Mouse (Mus musculus) heart, postnatal 0 days (tissue): Measurements from ENCODE around the gene Map7d2. TPM values are rescaled to one million over a fixed set of nuclear protein-coding genes. Genes with fewer than 3 reads are reported as not detected.
A peak's percentile ranks its signal among the peaks of the same experiment; 100 is the strongest.
"Not testable (repeated sequence)": the region's sequence is repeated elsewhere in the genome, so short reads cannot be mapped to it uniquely, and the experiment has no call there.

Source experiments
- ATAC-seq: fragments of 200-750 bp; cut with Nextera tagmentation; 2 replicates; pipeline ENCODE4 v1.8.0; 2017; ENCODE audit warnings: low read depth, moderate number of reproducible peaks, moderate library complexity; ENCODE audit not compliant: insufficient read depth
- DNase-seq: peaks from one replicate; pipeline ENCODE4 v3.0.0-alpha.2; 2016; ENCODE audit warnings: low spot score
- H3K27ac ChIP-seq: fragments of 300-500 bp; sonication (generic); 2 replicates; pipeline ENCODE4 v1.5.1; 2014; ENCODE audit warnings: low read depth, mild to moderate bottlenecking
- H3K27me3 ChIP-seq: fragments of 300-500 bp; sonication (generic); 2 replicates; pipeline ENCODE4 v1.6.1; 2014; ENCODE audit warnings: low read length, mixed read lengths; ENCODE audit not compliant: control insufficient read depth, insufficient read depth
- H3K36me3 ChIP-seq: fragments of 300-500 bp; sonication (generic); replicated peaks from 2 replicates; pipeline ENCODE4 v1.6.1; 2014; ENCODE audit warnings: low read length, mixed read lengths; ENCODE audit not compliant: control insufficient read depth, insufficient read depth
- H3K4me1 ChIP-seq: fragments of 300-500 bp; sonication (generic); 2 replicates; pipeline ENCODE4 v1.6.1; 2014; ENCODE audit warnings: antibody characterized with exemption; ENCODE audit not compliant: control insufficient read depth, insufficient read depth
- H3K4me2 ChIP-seq: fragments of 300-500 bp; sonication (generic); 2 replicates; pipeline ENCODE4 v1.6.1; 2014; ENCODE audit warnings: low read depth, mild to moderate bottlenecking, low read length, moderate library complexity
- H3K4me3 ChIP-seq: fragments of 300-500 bp; sonication (generic); 2 replicates; pipeline ENCODE4 v1.5.1; 2014; ENCODE audit warnings: low read depth, low read length
- H3K9ac ChIP-seq: fragments of 300-500 bp; sonication (generic); replicated peaks from 2 replicates; pipeline ENCODE4 v1.6.1; 2014; ENCODE audit warnings: low read depth, low read length, mixed read lengths
- H3K9me3 ChIP-seq: fragments of 300-500 bp; sonication (generic); replicated peaks from 2 replicates; pipeline ENCODE4 v1.6.1; 2016; ENCODE audit warnings: low read length; ENCODE audit not compliant: control insufficient read depth
- CTCF ChIP-seq: IDR thresholded peaks from 2 replicates; pipeline ENCODE4 v1.5.1; 2016; ENCODE audit warnings: antibody characterized with exemption, control low read depth, low read depth
- EP300 ChIP-seq: IDR thresholded peaks from 2 replicates; pipeline ENCODE4 v1.6.1; 2016; ENCODE audit warnings: antibody characterized with exemption, low read depth
- WGBS: fragments of 180-500 bp; shearing (Covaris S2); extraction: QIAGEN DNeasy Blood & Tissue Kit; methylation state at CpG from one replicate; pipeline ENCODE4 v1.1.7; 2014; 5-methylcytosine and 5-hydroxymethylcytosine counted together
- polyA plus RNA-seq: library from polyadenylated mRNA; unstranded; fragments of >200 nt; fragmentation: Nextera tagmentation; extraction: Ambion mirVana; gene quantifications from 2 replicates; pipeline ENCODE4 v1.2.1, GENCODE M21; 2015
- total RNA-seq: library from RNA; depleted of rRNA; stranded (reverse); fragments of >200 nt; gene quantifications from 2 replicates; pipeline ENCODE4 v1.2.3, GENCODE M21; 2014; ENCODE audit warnings: low replicate concordance

Map7d2 gene
- total and polyA plus RNA-seq, 2 experiments from 2014 or later: 0.04 to 0.53 TPM

DNA sequence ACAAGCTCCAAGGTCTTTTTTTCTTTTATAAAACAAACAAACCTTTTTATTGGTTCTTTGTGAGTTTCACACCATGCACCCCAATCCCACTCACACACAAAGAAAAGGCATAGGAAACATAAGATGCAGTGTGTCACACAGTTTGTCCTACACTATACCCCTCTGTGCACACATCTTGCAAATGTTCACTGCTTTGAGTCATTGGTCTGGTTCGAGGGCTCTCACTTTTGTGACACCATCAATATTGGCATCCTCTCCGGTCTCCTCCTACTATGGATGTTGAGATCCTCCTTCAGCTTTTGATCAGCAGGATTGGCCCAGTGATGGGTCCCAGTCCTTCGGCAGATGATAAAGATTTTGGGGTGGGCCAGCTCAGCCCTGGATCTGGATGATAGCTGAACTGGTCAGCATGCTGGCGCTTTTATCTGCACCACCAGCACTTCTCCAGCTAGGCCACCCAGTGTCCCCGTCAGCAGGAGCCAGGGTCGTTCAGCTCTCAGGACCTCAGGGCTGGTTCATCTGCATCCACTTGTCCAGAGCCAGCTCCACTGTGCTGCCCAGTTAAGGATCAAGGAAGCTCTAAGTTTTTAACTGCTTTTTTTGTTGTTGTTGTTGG lies 23.9 kb upstream of the Map7d2 start:
- ATAC-seq (no peak), DNase-seq (no peak)
- Histone ChIP-seq H3K36me3 (no peaks in the 10 kb centered on the region), H3K27ac (no peak overlapping the region), H3K4me2 (no peak overlapping the region), H3K9me3 (no peaks in the 10 kb centered on the region), H3K9ac (no peak overlapping the region), H3K27me3 (no peaks in the 10 kb centered on the region), H3K4me3 (no peak overlapping the region), H3K4me1 (no peaks in the 10 kb centered on the region)
- 62% methylated on average over 6 of the region's 6 CpGs for WGBS
- no peak for TF ChIP-seq CTCF
- no peak for TF ChIP-seq EP300

DNA sequence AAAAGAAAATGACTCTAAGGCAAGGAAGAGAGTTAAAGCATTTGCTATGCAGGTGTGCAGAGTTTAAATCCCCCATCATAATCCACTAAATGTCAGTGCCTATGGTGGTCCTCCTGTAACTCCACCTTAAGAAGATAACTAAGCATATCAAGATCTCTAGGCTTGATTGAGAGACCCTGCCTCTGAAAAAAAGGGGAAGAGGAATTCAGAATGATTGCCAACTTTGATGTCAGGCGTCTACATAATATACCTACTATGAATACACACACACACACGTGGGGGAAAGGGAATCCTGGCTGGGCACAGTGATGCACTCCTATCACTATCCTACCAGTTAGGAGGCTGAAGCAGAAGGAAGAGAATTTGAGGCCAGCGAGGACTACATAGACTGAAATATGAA lies 23.1 kb upstream of the Map7d2 start:
- Histone ChIP-seq H3K36me3 (no peaks in the 10 kb centered on the region), H3K9me3 (no peaks in the 10 kb centered on the region), H3K9ac (no peak overlapping the region), H3K27me3 (no peaks in the 10 kb centered on the region), H3K4me1 (no peaks in the 10 kb centered on the region), H3K4me3 (no peak overlapping the region), H3K27ac (no peak overlapping the region), H3K4me2 (no peak overlapping the region)
- DNase-seq (no peak), ATAC-seq (no peak)
- WGBS: 63% methylated on average over 3 of the region's 3 CpGs
- TF ChIP-seq EP300 (no peak), CTCF (no peak)

DNA sequence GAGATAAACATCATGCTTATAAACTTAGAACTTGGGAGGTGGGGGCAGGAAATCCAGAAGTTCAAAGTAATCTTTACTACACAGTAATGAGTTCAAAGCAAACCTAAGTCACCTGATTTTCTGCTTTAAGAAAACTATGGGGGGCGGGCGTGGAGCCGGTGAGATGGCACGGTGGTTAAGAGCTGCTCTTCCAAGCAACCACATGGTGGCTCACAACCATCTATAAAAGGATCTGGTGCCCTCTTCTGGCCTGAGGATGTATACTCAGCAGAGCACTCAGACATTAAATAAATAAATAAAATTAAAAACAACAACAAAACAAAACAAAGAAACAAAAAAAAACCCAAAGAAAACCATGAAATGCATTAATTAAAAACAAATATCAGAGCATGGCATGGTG lies 5.1 kb upstream of the Map7d2 start:
- H3K27me3 ChIP-seq: peaks cover 4% of the 10 kb centered on the region
- DNase-seq (peak; percentile 11), ATAC-seq (0 out of 2 replicates have a peak, but pooled peaks have one; percentile 47)
- no peak overlapping the region for H3K9ac ChIP-seq
- no peaks in the 10 kb centered on the region for H3K9me3 ChIP-seq
- TF ChIP-seq CTCF (peak; percentile 48), EP300 (no peak)
- H3K36me3 ChIP-seq: no peaks in the 10 kb centered on the region
- no peak overlapping the region for H3K4me3 ChIP-seq
- H3K27ac ChIP-seq: no peak overlapping the region
- H3K4me1 ChIP-seq: no peaks in the 10 kb centered on the region
- 29% methylated on average over 4 of the region's 4 CpGs for WGBS
- no peak overlapping the region for H3K4me2 ChIP-seq

DNA sequence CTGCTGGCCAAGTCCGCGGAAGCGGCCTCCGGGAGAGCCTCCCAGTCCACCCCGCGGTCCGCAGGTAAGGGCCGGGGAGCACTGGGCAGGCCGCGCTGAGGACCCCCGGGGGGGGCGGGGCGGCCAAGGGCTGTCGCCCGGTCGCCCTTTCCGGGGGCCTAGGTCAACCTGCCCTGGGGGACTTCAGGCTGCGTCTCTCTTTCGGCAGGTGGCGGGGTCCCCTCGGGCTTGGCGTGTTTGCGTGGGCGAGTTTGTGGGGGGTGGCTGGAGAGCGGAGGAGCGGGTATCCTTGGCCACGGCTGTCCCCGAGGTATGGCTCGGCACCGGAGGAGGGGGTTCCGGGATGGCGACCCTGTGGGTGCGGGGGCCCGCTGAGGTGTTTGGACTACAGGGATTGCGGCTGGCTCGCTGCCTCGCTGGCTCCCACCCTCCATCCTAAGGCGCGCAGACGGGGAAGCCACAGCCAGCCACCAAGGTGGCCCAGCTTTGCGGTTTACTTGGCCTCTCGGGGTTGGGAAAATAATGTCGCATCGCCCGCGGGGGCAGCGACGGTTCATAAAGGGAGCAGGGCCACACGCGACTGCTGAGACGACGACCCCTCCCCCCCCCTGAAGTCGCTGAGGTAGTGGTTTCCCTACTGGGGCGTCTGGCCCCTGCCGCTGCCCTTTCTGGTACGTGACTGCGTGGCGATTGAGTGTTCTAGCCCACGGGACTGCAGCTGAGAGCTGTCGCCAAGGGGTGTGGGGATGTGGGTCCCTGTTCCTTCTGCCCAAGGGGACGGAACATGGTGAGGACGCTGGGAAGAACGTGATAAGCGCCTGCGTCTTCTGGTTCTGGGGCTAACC lies 679 bp downstream of the Map7d2 start:
- no peak for TF ChIP-seq CTCF
- TF ChIP-seq EP300: no peak
- Histone ChIP-seq H3K4me2 (peak overlapping the region; percentile 80), H3K36me3 (no peaks in the 10 kb centered on the region), H3K27ac (no peak overlapping the region), H3K9ac (no peak overlapping the region), H3K27me3 (peaks cover 26% of the 10 kb centered on the region), H3K9me3 (no peaks in the 10 kb centered on the region), H3K4me1 (no peaks in the 10 kb centered on the region), H3K4me3 (peak overlapping the region; percentile 59)
- ATAC-seq (0 out of 2 replicates have a peak, but pooled peaks have one; percentile 11), DNase-seq (no peak)
- 21% methylated on average over 42 of the region's 65 CpGs for WGBS

DNA sequence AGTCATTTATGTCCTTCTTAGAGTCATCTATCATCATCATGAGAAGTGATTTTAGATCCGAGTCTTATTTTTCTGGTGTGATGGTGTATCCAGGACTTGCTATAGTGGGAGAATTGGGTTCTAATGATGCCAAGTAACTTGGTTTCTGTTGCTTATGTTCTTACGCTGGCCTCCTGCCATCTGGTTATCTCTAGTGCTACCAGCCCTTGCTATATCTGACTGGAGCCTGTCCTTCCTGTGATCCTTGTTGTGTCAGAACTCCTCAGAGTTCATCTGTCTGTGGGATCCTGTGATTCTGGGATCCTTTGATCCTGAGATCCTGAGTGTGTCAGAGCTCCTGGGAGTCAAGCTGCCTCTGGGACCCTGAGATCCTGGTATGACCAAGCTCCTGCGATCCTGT lies 16.1 kb downstream of the Map7d2 start:
- not testable (repeated sequence) for H3K27ac ChIP-seq, H3K9ac ChIP-seq, H3K4me3 ChIP-seq, DNase-seq, H3K36me3 ChIP-seq, H3K27me3 ChIP-seq, ATAC-seq, H3K4me2 ChIP-seq, H3K4me1 ChIP-seq, H3K9me3 ChIP-seq
- WGBS: 72% methylated on average over 3 of the region's 3 CpGs
